21 mouse cellular contexts compared by ENCODE assay signal in genomic region chr2:49856584-49856983, GRCm38 (mm10).
DNase-seq lines count a peak whose midpoint lies in the region; ATAC-seq and TF ChIP-seq lines count a peak whose summit lies in the region.
"Had no signal": no experiment of that assay in that cellular context is flagged by ENCODE, and none has a peak within 500 bp of the region (broad histone marks: within the 10 kb centered on the region; RNA-seq: fewer than 3 reads in every experiment).

No protein-coding gene starts in this region.

- DNase-seq in forebrain, embryonic 10.5 days (ENCODE audit: extremely low spot score, low spot score): no peak
- DNase-seq in heart, adult 11 months: no peak
- no peak for DNase-seq in lung, embryonic 14.5 days
- no peak for DNase-seq in lung, adult 18-20 months
- DNase-seq in hindbrain, postnatal 0 days (ENCODE audit: low spot score): no peak
- DNase-seq in thymus, adult 18-20 months: no peak
- DNase-seq: cerebellum, adult 11 months; embryo, embryonic 11 days; gastrocnemius, adult 2 months; kidney, adult 9 months; liver, embryonic 13.5 days; thymus, postnatal 14 days had no signal

- no peak overlapping the region for H3K9ac ChIP-seq in forebrain, embryonic 15.5 days (replicated peaks)
- H3K9ac ChIP-seq in heart, embryonic 16.5 days (ENCODE audit: low read length): no peak overlapping the region
- no peak overlapping the region for H3K9ac ChIP-seq in lung, embryonic 14.5 days
- no peak overlapping the region for H3K9ac ChIP-seq in hindbrain, postnatal 0 days (replicated peaks; ENCODE audit: low read length)
- H3K9ac ChIP-seq: embryonic facial prominence, embryonic 15.5 days; limb, embryonic 12.5 days; liver, embryonic 13.5 days; midbrain, embryonic 12.5 days had no signal

- no peak for TF ChIP-seq CTCF in lung, embryonic 14.5 days (IDR thresholded peaks at IDR 0.05; ENCODE audit: low read depth)
- no peak for TF ChIP-seq CTCF in hindbrain, postnatal 0 days (IDR thresholded peaks at IDR 0.05; ENCODE audit: low read depth)

- H3K4me1 ChIP-seq in forebrain, embryonic 15.5 days: peaks cover 7% of the 10 kb centered on the region; the same call in 1 of the 2 replicates
- H3K4me1 ChIP-seq in forebrain, embryonic 10.5 days: peaks cover 6% of the 10 kb centered on the region; the same call in 1 of the 2 replicates
- peaks cover 4% of the 10 kb centered on the region; the same call in 1 of the 2 replicates for H3K4me1 ChIP-seq in heart, embryonic 16.5 days (ENCODE audit: control insufficient read depth, insufficient read depth, low read length)
- H3K4me1 ChIP-seq in lung, embryonic 14.5 days (ENCODE audit: insufficient read depth): peaks cover 8% of the 10 kb centered on the region
- H3K4me1 ChIP-seq in hindbrain, postnatal 0 days (ENCODE audit: insufficient read depth, low read length): no peaks in the 10 kb centered on the region; the same call in 1 of the 2 replicates
- H3K4me1 ChIP-seq: embryonic facial prominence, embryonic 15.5 days; liver, embryonic 13.5 days; midbrain, embryonic 12.5 days had no signal

- H3K27ac ChIP-seq in forebrain, embryonic 15.5 days (replicated peaks): peak overlapping the region; percentile 54; the same call in 1 of the 2 replicates
- no peak overlapping the region for H3K27ac ChIP-seq in forebrain, embryonic 10.5 days
- no peak overlapping the region for H3K27ac ChIP-seq in heart, embryonic 16.5 days (ENCODE audit: low read length)
- no peak overlapping the region for H3K27ac ChIP-seq in lung, embryonic 14.5 days (ENCODE audit: low read depth)
- peak overlapping the region; percentile 32; the same call in 1 of the 2 replicates for H3K27ac ChIP-seq in hindbrain, postnatal 0 days
- H3K27ac ChIP-seq: embryonic facial prominence, embryonic 15.5 days; gastrocnemius, adult 2 months; layer of hippocampus, adult 2 months; left cerebral cortex, adult 2 months; limb, embryonic 12.5 days; liver, embryonic 13.5 days; macrophage; midbrain, embryonic 12.5 days had no signal

- no peaks in the 10 kb centered on the region for H3K27me3 ChIP-seq in forebrain, embryonic 15.5 days
- no peaks in the 10 kb centered on the region; the same call in 1 of the 2 replicates for H3K27me3 ChIP-seq in forebrain, embryonic 10.5 days (ENCODE audit: poor library complexity, severe bottlenecking)
- no peaks in the 10 kb centered on the region for H3K27me3 ChIP-seq in heart, embryonic 16.5 days (ENCODE audit: control insufficient read depth, insufficient read depth, low read length)
- no peaks in the 10 kb centered on the region for H3K27me3 ChIP-seq in lung, embryonic 14.5 days (ENCODE audit: insufficient read depth, low read length)
- no peaks in the 10 kb centered on the region for H3K27me3 ChIP-seq in hindbrain, postnatal 0 days (ENCODE audit: insufficient read depth, low read length)
- H3K27me3 ChIP-seq: CH12.LX; embryonic facial prominence, embryonic 15.5 days; liver, embryonic 13.5 days; midbrain, embryonic 12.5 days had no signal

- H3K4me2 ChIP-seq in forebrain, embryonic 15.5 days (replicated peaks): no peak overlapping the region
- peak overlapping the region; percentile 31; the same call in 1 of the 2 replicates for H3K4me2 ChIP-seq in heart, embryonic 16.5 days (ENCODE audit: low read depth, low read length)
- peak overlapping the region; percentile 51 for H3K4me2 ChIP-seq in lung, embryonic 14.5 days
- H3K4me2 ChIP-seq in hindbrain, postnatal 0 days (ENCODE audit: low read depth, low read length): 0 out of 2 replicates have a peak overlapping the region, but pooled peaks have one; percentile 18
- H3K4me2 ChIP-seq: embryonic facial prominence, embryonic 15.5 days; limb, embryonic 12.5 days; liver, embryonic 13.5 days; midbrain, embryonic 12.5 days had no signal

- H3K36me3 ChIP-seq in forebrain, embryonic 15.5 days: no peaks in the 10 kb centered on the region
- no peaks in the 10 kb centered on the region for H3K36me3 ChIP-seq in forebrain, embryonic 10.5 days (replicated peaks)
- H3K36me3 ChIP-seq in heart, embryonic 16.5 days (ENCODE audit: control insufficient read depth, insufficient read depth): no peaks in the 10 kb centered on the region
- H3K36me3 ChIP-seq in lung, embryonic 14.5 days (ENCODE audit: insufficient read depth): no peaks in the 10 kb centered on the region
- H3K36me3 ChIP-seq in hindbrain, postnatal 0 days (ENCODE audit: insufficient read depth, low read length): no peaks in the 10 kb centered on the region
- H3K36me3 ChIP-seq: embryonic facial prominence, embryonic 15.5 days; limb, embryonic 12.5 days; liver, embryonic 13.5 days; midbrain, embryonic 12.5 days had no signal

- no peak for ATAC-seq in forebrain, embryonic 15.5 days (replicated peaks)
- ATAC-seq in heart, embryonic 16.5 days (replicated peaks; ENCODE audit: extremely low read depth, insufficient read depth, low FRiP score): no peak
- 0 out of 2 replicates have a peak, but pooled peaks have one; percentile 16 for ATAC-seq in lung, embryonic 14.5 days (ENCODE audit: insufficient read depth)
- ATAC-seq in hindbrain, postnatal 0 days: 0 out of 2 replicates have a peak, but pooled peaks have one; percentile 2

- H3K4me3 ChIP-seq in forebrain, embryonic 15.5 days: no peak overlapping the region
- no peak overlapping the region for H3K4me3 ChIP-seq in forebrain, embryonic 10.5 days
- H3K4me3 ChIP-seq in heart, embryonic 16.5 days (ENCODE audit: low read length): no peak overlapping the region
- H3K4me3 ChIP-seq in lung, embryonic 14.5 days (ENCODE audit: low read depth, low read length): no peak overlapping the region
- H3K4me3 ChIP-seq in hindbrain, postnatal 0 days (ENCODE audit: low read length): no peak overlapping the region
- H3K4me3 ChIP-seq: embryonic facial prominence, embryonic 15.5 days; gastrocnemius, adult 2 months; layer of hippocampus, adult 2 months; left cerebral cortex, adult 2 months; limb, embryonic 12.5 days; liver, embryonic 13.5 days; midbrain, embryonic 12.5 days had no signal

- no peaks in the 10 kb centered on the region for H3K9me3 ChIP-seq in forebrain, embryonic 15.5 days
- no peaks in the 10 kb centered on the region for H3K9me3 ChIP-seq in forebrain, embryonic 10.5 days
- no peaks in the 10 kb centered on the region for H3K9me3 ChIP-seq in heart, embryonic 16.5 days (replicated peaks; ENCODE audit: control insufficient read depth, low read length)
- no peaks in the 10 kb centered on the region for H3K9me3 ChIP-seq in lung, embryonic 14.5 days (ENCODE audit: low read depth, low read length)
- no peaks in the 10 kb centered on the region for H3K9me3 ChIP-seq in hindbrain, postnatal 0 days (ENCODE audit: low read length)
- H3K9me3 ChIP-seq: embryonic facial prominence, embryonic 15.5 days; limb, embryonic 12.5 days; liver, embryonic 13.5 days; midbrain, embryonic 12.5 days had no signal

- 70% methylated on average over 5 of the region's 5 CpGs for WGBS in forebrain, embryonic 15.5 days
- WGBS in forebrain, embryonic 10.5 days: 88% methylated on average over 5 of the region's 5 CpGs
- 55% methylated on average over 5 of the region's 5 CpGs for WGBS in heart, embryonic 16.5 days
- 39% methylated on average over 5 of the region's 5 CpGs for WGBS in lung, embryonic 14.5 days
- 49% methylated on average over 5 of the region's 5 CpGs for WGBS in hindbrain, postnatal 0 days

Comparison
In these comparisons a context has a peak if more than half of its experiments do, and no peak if none do; other contexts are left out.
1. H3K27ac ChIP-seq: peak in forebrain, embryonic 15.5 days (single experiment) and hindbrain, postnatal 0 days (single experiment); none in forebrain, embryonic 10.5 days (single experiment), heart, embryonic 16.5 days (single experiment) and lung, embryonic 14.5 days (single experiment).
2. ATAC-seq: peak in lung, embryonic 14.5 days (single experiment) and hindbrain, postnatal 0 days (single experiment); none in forebrain, embryonic 15.5 days (single experiment) and heart, embryonic 16.5 days (single experiment).